Mouse (Mus musculus): ENCODE measurements at regions not wholly inside any gene's neighbourhood (a gene's known extent, or its start where the extent isn't known, plus 50 kb on each side); places are given as distances from the start of the nearest gene placed in this dataset.

DNA sequence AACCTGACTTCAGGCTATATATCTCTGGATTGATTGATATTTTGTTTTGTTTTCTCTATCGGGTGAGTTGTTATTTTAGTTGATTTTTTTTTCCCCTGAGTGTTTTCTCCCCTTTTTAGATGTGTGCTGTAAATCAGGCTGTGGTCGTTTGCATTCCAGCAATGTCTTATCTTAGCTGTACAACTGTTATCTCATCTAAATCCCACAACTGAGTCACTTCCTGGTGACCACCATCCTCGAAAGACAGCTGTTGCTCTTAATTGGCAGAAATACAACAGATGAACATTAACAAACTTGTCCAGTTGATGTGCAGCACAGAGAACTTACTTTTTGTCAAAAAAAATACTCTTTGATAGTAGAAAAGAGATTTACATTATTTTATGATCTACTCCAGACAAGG lies 285.0 kb upstream of the Atp2b1 start:
- no peak for DNase-seq (ENCODE audit: extremely low spot score in 1 of 2, low spot score in 1 of 2)

DNA sequence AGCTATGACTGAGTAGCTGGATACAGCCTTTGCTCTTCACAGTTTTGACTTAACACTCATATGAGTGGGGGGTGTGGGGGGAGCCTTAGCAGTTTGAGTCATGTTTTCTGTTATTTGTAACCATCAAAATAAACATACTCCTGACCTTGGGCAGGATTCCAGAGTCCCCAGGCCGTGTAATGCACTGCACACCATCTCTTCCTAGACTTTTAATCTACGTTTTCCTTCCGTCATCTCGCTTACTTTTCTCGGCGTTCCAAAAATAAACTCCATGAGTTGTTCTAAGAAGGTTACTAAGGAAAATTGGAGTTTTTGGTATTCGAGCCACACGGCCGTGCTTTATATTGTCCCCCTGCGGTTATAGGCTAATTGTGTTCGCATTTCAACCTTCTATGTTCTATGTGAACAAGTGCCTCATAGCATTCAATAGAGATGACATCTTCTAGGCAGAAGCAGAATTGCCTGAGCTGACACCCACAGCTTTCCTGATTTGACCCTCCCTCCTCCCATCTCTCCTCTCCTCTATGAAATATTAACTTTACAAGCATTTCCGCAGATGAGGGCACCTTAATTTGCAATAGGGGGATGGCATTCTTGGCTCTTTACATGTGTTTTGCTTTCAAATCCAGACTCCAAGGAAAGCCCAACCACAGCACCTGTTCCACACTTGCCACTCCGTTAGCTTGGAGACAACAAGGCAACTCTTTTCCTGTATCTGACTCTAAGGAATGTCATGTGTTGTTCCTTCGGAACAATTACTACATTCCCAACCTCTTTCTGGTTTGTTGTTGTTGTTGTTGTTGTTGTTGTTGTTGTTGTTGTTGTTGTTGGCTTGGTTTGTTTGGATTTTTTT lies 276.2 kb upstream of the Atp2b1 start:
- DNase-seq (ENCODE audit: extremely low spot score in 1 of 2, low spot score in 1 of 2): no peak

DNA sequence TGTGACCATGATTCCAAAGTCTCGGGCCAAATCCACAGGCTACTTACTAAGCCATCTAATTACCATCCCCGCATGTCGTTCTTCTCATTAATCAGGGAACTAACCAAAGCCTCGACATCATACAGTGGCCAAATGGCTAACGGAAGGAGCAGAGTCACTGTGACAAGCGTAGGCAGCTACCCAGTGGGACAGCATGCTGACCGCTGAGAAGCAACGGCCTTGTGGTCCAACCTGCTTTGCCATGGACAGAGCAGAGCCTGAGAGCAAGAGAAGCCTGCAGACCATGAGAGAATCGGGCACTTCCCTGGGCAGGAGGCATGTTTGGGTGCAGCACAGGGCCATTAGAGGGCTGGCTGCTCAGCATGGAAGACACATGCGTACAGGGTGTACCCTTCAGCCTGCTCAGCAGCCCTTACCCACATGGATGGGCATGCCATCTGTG lies 268.5 kb upstream of the Atp2b1 start:
- peak in 1 of 2 experiments; percentile 8 for DNase-seq (ENCODE audit: extremely low spot score in 1 of 2, low spot score in 1 of 2)

- no peak for DNase-seq (ENCODE audit: extremely low spot score in 1 of 2, low spot score in 1 of 2)
Observed at GRCm38 (mm10) chr10:98646311-98646999, 267.8 kb upstream of the Atp2b1 start.

DNA sequence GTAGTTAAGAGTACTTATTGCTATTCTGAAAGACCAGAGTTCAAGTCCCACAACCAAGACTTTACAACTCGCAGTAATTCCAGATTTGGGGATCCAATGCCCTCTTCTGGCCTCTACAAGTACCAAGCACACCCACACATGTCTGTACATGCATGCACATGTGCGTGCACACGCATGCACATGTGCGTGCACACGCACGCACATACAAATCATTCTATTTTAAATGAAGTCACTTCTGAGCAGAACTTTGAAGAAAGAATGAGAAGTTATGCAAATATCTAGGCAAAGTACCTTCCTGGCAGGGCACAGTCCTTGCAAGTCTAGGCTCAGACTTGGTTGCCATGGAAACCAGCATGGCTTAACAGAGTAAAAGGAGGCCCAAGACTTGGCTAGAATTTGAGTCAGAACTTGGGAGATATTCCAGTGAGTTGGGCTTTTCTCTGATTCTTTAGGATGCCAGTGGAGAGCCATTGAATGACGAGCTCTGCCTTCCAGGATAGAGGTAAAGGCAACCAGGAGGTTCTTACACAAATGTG lies 265.4 kb upstream of the Atp2b1 start:
- DNase-seq (ENCODE audit: extremely low spot score in 1 of 2, low spot score in 1 of 2): no peak

GRCm38 (mm10) chr10:98650533-98650932 lies 263.7 kb upstream of the Atp2b1 start:
- DNase-seq (ENCODE audit: extremely low spot score in 1 of 2, low spot score in 1 of 2): no peak

DNA sequence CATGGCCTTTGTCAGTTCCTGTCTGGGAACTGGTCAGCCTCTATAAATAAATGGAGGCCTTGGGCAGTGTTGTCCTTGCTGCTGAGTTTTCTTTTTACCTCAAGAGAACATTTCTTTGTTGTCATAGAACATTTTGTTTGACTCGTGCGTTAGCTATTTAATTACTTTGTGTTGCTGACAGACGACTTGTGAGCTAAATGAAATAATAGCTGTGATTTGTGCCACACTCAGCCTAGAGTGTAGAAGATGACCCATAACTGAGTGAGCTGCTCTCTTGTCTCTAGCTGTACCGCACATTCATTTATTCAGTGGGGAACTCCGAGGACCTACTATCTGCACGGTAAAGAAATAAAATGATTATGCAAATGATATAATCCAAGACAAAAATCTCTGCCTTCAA lies 263.1 kb upstream of the Atp2b1 start:
- DNase-seq (ENCODE audit: extremely low spot score in 1 of 2, low spot score in 1 of 2): no peak

DNA sequence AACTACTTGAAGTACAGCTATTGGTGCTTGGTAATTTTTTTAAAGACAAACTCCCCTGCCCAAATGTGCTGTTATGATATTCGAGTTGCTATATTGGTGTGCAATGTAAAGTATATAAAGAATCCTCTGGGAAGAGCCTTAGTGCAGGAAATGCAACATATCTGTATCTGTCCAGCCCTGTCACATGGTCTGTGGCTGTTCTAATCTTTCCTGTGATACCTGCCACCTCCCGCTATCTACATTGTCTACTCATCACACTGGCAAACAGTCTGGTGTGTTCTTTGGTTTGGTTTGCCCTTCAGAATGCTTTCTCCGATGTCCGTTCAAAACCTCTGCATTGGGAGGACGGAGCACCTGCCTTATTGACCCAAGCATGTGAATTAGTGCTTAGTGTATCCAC lies 262.6 kb upstream of the Atp2b1 start:
- no peak for DNase-seq (ENCODE audit: extremely low spot score in 1 of 2, low spot score in 1 of 2)

- no peak for DNase-seq (ENCODE audit: extremely low spot score in 1 of 2, low spot score in 1 of 2)
Observed at GRCm38 (mm10) chr10:98652084-98652483, 262.1 kb upstream of the Atp2b1 start.

DNA sequence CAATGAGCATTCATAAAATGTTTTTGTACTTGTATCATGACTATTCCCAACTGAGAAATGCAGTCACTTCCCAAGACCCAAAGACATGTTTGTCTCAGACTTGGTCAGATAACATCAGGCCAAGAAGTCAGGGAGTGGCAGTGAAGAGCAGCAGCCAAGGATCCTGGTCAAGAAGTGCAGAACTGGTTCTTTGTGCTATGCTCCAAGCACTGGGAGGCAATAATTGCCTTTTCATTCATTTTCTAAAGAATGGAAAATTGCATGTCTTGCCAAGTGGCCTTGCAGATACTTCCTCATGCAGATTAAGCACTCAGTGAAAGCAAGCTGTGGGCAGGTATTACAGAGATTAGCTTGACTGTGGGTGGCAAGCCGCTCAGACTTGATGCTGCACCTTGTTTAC lies 253.5 kb upstream of the Atp2b1 start:
- DNase-seq (ENCODE audit: extremely low spot score in 1 of 2, low spot score in 1 of 2): no peak

DNA sequence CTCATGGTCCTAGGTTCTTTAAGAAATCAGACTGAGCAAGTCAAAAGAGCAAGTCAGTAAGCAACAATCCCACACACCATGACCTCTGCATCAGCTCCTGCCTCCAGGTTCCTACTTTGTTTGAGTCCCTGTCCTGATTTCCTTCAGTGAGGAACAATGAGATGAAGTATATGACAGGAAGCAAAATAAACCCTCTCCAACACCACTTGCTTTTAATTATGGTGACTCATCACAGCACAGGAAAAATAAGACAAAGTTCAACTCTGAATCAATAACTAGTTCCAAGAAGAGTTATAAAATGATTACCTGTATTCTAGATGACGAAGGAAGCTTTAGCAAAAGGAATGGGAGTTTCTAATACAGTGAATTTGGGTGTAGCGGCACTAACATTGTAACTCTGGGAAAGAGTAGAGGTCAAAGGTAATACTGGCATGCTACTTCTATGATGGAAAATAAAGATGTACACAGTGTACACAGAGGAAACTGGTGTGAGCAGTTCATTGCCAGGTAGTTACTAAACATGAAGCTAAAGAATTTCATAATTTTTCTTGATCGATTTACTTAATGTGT lies 248.2 kb upstream of the Atp2b1 start:
- no peak for DNase-seq (ENCODE audit: extremely low spot score in 1 of 2, low spot score in 1 of 2)

DNA sequence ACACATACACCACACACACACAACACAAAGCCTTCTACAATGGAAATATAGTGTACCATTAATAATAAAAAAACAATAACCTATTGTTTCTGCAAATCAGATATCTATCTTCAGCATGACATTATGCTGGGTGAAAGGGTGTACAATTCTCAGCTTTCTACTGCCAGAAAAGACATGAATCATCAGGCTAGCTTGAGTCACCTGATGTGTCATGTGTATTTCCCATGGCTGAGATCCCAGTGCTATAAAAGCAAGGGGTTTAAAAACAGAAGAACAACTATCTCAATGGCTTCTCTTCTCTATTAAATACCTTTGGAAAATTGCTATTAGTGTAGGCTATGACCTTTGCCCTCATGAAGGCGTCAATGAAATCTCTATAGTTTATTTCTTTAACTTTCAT lies 246.5 kb upstream of the Atp2b1 start:
- DNase-seq (ENCODE audit: extremely low spot score in 1 of 2, low spot score in 1 of 2): no peak

DNA sequence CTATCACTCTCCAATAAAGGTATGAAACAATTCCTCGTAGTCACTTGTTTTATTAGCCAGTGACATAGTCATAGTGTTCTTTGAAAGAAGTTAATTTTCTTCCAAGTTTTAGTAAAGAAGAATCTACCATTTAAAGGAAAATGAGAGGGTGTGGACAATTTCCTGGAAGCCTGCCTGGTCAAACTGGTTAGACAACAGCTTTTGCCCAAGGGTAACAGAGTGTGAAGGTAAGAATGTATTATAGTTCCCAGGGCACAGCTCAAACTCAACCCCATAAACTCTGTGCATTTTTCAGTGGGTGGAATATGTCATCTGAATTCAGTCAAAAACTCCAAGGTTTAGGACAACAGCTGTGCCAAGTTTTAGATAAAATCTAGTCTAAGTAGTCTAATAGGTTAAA lies 240.1 kb upstream of the Atp2b1 start:
- DNase-seq (ENCODE audit: extremely low spot score in 1 of 2, low spot score in 1 of 2): no peak

DNA sequence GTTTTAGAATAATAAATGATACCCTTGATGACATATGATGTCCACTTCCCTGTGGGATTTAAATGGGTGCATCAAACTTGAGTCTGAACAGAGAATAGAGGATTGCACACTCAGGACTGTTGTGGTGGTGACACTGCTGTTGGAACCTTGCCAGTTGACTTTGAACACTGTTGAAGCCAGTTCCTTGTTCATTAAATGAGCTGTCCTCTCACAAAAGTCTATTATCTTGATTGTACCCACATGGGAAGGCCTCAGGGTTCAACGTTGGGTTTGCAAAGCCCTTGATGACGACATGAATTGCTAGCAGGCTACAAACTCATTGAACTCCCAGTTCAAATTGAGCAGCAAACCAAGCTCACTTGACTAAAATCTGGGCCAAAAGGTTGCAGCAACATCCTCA lies 237.3 kb upstream of the Atp2b1 start:
- DNase-seq (ENCODE audit: extremely low spot score in 1 of 2, low spot score in 1 of 2): no peak

GRCm38 (mm10) chr10:98678234-98678633 lies 236.0 kb upstream of the Atp2b1 start:
- no peak for DNase-seq (ENCODE audit: extremely low spot score in 1 of 2, low spot score in 1 of 2)

DNA sequence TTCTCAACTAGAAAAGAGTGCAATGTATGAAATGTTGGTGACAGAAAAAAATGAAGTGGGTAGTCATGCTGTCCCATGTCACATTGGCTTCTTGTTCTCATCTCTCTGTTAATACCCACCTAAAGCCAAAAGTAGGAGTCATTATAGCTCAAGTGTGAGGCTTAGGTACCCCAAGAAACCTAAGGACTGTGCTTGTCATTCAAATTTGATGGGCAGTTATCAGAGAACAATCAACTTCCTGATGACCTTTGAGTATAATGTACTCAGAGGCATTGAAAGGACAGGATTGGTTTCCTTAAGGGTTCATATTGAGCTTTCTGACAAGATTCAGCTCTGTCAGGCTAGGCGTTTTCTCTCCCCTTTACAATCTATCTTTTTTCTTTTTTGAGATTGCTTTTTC lies 231.8 kb upstream of the Atp2b1 start:
- DNase-seq (ENCODE audit: extremely low spot score in 1 of 2, low spot score in 1 of 2): no peak

- no peak for DNase-seq (ENCODE audit: extremely low spot score in 1 of 2, low spot score in 1 of 2)
Observed at GRCm38 (mm10) chr10:98684195-98684594, 230.0 kb upstream of the Atp2b1 start.

GRCm38 (mm10) chr10:98684707-98685106 lies 229.5 kb upstream of the Atp2b1 start:
- DNase-seq (ENCODE audit: extremely low spot score in 1 of 2, low spot score in 1 of 2): no peak

DNA sequence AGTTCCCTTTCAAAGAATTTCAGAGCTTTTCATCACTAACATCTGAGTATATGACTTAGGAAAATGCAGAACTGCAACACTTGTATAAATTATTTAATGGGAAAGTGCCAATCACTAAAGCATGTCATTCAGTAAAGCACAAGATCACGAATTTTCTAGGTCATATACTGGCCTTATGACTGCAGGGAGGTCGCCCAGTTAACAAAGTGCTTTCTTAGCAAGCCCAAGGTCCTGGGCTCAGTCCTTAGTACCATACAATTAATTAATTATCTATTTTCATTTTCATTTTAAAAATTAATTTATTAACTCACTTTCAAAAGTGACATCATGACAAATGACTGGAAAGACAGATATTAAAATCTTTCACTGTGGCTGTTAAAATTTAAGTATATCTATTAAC lies 228.5 kb upstream of the Atp2b1 start:
- no peak for DNase-seq (ENCODE audit: extremely low spot score in 1 of 2, low spot score in 1 of 2)

DNA sequence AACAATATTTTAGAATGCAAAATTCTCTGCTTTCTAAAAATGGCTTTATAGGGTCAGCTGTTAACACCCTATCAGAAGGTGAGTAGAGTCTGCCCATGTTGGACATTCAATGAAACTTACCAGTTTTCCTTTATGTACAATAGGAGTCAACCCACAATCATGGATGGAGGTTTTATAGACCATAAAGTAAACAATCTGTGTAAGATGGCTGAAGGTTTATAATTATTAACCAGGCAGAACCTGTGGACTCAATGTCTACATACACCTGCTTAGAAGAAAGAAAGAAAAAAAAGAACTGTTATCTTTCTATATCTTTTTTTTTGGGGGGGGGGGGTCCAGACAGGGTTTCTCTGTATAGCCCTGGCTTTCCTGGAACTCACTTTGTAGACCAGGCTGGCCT lies 227.8 kb upstream of the Atp2b1 start:
- no peak for DNase-seq (ENCODE audit: extremely low spot score in 1 of 2, low spot score in 1 of 2)

GRCm38 (mm10) chr10:98691816-98692215 lies 222.4 kb upstream of the Atp2b1 start:
- DNase-seq (ENCODE audit: extremely low spot score in 1 of 2, low spot score in 1 of 2): no peak

Measured in layer of hippocampus, postnatal 25 days (tissue).